Mouse (Mus musculus): ENCODE results near the gene Ptprd. TPM values are rescaled to one million over a fixed set of nuclear protein-coding genes. Genes with fewer than 3 reads are reported as not detected.

Gene Ptprd
- polyA plus RNA-seq, 1 experiment from 2014 or later, result 10.0 TPM

DNA sequence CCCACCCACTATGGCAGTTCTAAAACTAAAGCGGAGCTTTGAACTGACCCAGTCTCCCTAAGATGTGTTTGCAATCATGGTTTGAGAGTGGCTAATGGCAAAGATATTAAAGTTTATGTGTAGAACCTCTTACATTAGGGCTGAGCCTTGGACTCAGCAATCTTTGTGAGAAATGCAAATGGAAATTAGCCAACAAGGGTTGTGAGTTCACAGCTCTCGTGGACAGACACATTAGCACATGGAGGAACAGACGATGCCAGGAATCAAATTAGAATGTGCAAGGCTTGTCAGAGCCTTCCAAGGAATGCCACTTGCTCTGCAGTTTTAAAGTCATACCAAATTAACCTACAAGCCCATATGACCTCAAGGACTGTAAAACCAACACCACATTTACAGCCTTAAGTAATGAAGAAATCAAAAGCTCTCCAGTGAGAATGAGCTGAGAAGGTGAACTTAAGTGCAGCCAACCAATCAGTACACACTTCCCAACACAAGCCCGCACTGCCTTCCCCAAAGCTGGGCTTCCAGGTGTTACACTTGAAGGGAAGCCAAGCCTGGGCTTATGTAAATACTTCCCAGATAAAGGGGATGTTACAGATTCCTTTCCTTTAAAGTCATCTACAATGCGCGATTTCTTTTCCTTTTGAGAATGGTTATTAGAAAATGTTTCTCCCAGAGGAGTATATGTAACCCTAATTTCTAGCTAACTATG lies 2258.3 kb downstream of the Ptprd start:
- peaks cover 5% of the 10 kb centered on the region for H3K36me3 ChIP-seq (ENCODE audit: control insufficient read depth, insufficient read depth)
- H3K4me2 ChIP-seq (ENCODE audit: low read depth, low read length), result no peak overlapping the region
- 30% methylated on average over 6 of the region's 6 CpGs for WGBS
- H3K4me1 ChIP-seq (ENCODE audit: control insufficient read depth, insufficient read depth, low read length), result peaks cover 9% of the 10 kb centered on the region
- H3K9me3 ChIP-seq (replicated peaks; ENCODE audit: control insufficient read depth, low read length), result no peaks in the 10 kb centered on the region
- peak; percentile 80 for ATAC-seq (replicated peaks; ENCODE audit: extremely low read depth, insufficient read depth, low FRiP score)
- no peak overlapping the region for H3K4me3 ChIP-seq (ENCODE audit: low read length)
- H3K9ac ChIP-seq (ENCODE audit: low read length), result no peak overlapping the region
- H3K27ac ChIP-seq (ENCODE audit: low read length), result peak overlapping the region; percentile 40
- no peaks in the 10 kb centered on the region for H3K27me3 ChIP-seq (ENCODE audit: control insufficient read depth, insufficient read depth, low read length)

DNA sequence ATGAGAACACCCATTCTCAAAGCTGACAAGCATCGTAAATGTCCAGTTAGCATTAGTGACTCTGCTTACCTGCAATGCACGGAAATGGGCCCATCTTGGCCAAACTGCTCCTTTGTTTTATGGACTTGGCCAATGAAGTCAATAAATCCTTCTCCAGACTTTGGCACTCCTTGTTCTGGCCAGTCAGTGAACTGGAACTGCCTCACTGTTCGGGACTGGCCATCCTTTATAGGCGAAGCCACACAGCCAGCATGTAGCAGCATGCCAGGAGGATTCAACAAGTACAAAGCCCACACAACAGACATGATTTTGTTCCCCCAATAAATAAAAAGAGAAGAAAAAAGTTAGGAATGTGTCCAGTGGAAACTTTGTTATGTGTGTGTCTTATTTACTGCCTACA lies 2261.2 kb downstream of the Ptprd start:
- H3K27me3 ChIP-seq (ENCODE audit: control insufficient read depth, insufficient read depth, low read length), result no peaks in the 10 kb centered on the region
- H3K9me3 ChIP-seq (replicated peaks; ENCODE audit: control insufficient read depth, low read length), result no peaks in the 10 kb centered on the region
- no peak overlapping the region for H3K4me3 ChIP-seq (ENCODE audit: low read length)
- no peak overlapping the region for H3K27ac ChIP-seq (ENCODE audit: low read length)
- ATAC-seq (replicated peaks; ENCODE audit: extremely low read depth, insufficient read depth, low FRiP score), result no peak
- WGBS, result 88% methylated on average over 4 of the region's 4 CpGs
- no peak overlapping the region for H3K9ac ChIP-seq (ENCODE audit: low read length)
- peaks cover 9% of the 10 kb centered on the region for H3K4me1 ChIP-seq (ENCODE audit: control insufficient read depth, insufficient read depth, low read length)
- H3K36me3 ChIP-seq (ENCODE audit: control insufficient read depth, insufficient read depth), result peaks cover 5% of the 10 kb centered on the region
- no peak overlapping the region for H3K4me2 ChIP-seq (ENCODE audit: low read depth, low read length)

DNA sequence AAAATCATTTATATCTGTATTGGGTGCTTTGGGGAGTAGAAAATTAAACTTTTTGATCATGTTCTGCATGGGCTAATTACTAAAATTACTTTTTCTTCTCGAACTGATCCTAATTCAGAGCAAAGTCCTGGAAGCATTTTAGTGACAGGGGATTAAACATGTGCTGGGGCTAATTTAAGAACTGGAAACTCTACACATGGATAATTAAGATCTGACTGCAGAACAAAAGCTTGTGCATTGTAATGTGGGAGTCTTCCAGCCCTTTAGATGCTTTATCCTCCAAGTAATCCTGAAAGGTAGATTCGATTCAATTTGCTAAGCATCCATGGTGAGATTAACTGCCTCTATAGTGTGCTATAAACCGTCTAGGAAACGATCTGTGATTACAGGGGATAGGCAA lies 2316.9 kb downstream of the Ptprd start:
- no peak overlapping the region for H3K4me2 ChIP-seq (ENCODE audit: low read depth, low read length)
- no peaks in the 10 kb centered on the region for H3K36me3 ChIP-seq (ENCODE audit: control insufficient read depth, insufficient read depth)
- ATAC-seq (replicated peaks; ENCODE audit: extremely low read depth, insufficient read depth, low FRiP score), result no peak
- no peaks in the 10 kb centered on the region for H3K4me1 ChIP-seq (ENCODE audit: control insufficient read depth, insufficient read depth, low read length)
- H3K9me3 ChIP-seq (replicated peaks; ENCODE audit: control insufficient read depth, low read length), result no peaks in the 10 kb centered on the region
- no peak overlapping the region for H3K27ac ChIP-seq (ENCODE audit: low read length)
- H3K27me3 ChIP-seq (ENCODE audit: control insufficient read depth, insufficient read depth, low read length), result no peaks in the 10 kb centered on the region
- no peak overlapping the region for H3K4me3 ChIP-seq (ENCODE audit: low read length)
- 71% methylated on average over 4 of the region's 4 CpGs for WGBS
- H3K9ac ChIP-seq (ENCODE audit: low read length), result no peak overlapping the region

Small RNA genes within 50 kb of the gene (microRNA-seq; reads per million reads assigned to microRNA genes)
- not detected for gene Gm23159

Measured in heart, embryonic 16.5 days (tissue).